Mouse (Mus musculus): ENCODE measurements around the gene Tefm.

- TF ChIP-seq POLR2A (IDR thresholded peaks at IDR 0.05; ENCODE audit: insufficient read length, low read depth) (no peak), USF1 (IDR thresholded peaks at IDR 0.05; ENCODE audit: low read depth) (no peak), MYOD1 (IDR thresholded peaks at IDR 0.05; ENCODE audit: control insufficient read depth in 1 of 3, insufficient read length in 2 of 3, low read depth in 2 of 3) (no peak), MAX (IDR thresholded peaks at IDR 0.05; ENCODE audit: low read depth) (no peak), E2F4 (IDR thresholded peaks at IDR 0.05; ENCODE audit: insufficient read depth) (no peak), POLR2AphosphoS2 (IDR thresholded peaks at IDR 0.05; ENCODE audit: insufficient read length, low read depth) (no peak), MYOG (IDR thresholded peaks at IDR 0.05; ENCODE audit: control insufficient read depth in 1 of 3, insufficient read depth in 1 of 3, insufficient read length in 2 of 3, low read depth in 2 of 3) (no peak), TCF3 (IDR thresholded peaks at IDR 0.05; ENCODE audit: insufficient read length, low read depth) (no peak), SRF (IDR thresholded peaks at IDR 0.05; ENCODE audit: control insufficient read depth, insufficient read length, low read depth) (no peak), TCF12 (IDR thresholded peaks at IDR 0.05; ENCODE audit: insufficient read depth, poor library complexity, severe bottlenecking) (no peak)
Measured at GRCm38 (mm10) chr11:80176911-80177895, 35.2 kb upstream of the Tefm start.

Measured in myocyte (in vitro differentiated cells).